Comparison of ENCODE assay signal across 10 mouse cellular contexts in genomic region chr1:86633840-86634750, GRCm38 (mm10). TPM values are rescaled to one million over a fixed set of nuclear protein-coding genes. Genes with fewer than 3 reads are reported as not detected.
DNase-seq lines count a peak whose midpoint lies in the region; ATAC-seq lines count a peak whose summit lies in the region.
"Had no signal": no experiment of that assay in that cellular context is flagged by ENCODE, and none has a peak within 500 bp of the region (broad histone marks: within the 10 kb centered on the region; RNA-seq: fewer than 3 reads in every experiment).

No protein-coding gene starts in this region.

- 71% methylated on average over 7 of the region's 7 CpGs for WGBS in kidney, embryonic 16.5 days
- WGBS in forebrain, embryonic 13.5 days, result 52% methylated on average over 7 of the region's 7 CpGs
- 63% methylated on average over 7 of the region's 7 CpGs for WGBS in limb, embryonic 10.5 days
- 56% methylated on average over 7 of the region's 7 CpGs for WGBS in neural tube, embryonic 13.5 days

- no peak overlapping the region for H3K9ac ChIP-seq in kidney, embryonic 16.5 days (replicated peaks; ENCODE audit: low read length)
- H3K9ac ChIP-seq in forebrain, embryonic 13.5 days, result no peak overlapping the region
- H3K9ac ChIP-seq in neural tube, embryonic 13.5 days, result no peak overlapping the region

- ATAC-seq in kidney, embryonic 16.5 days (ENCODE audit: low FRiP score, low TSS enrichment), result no peak
- ATAC-seq in forebrain, embryonic 13.5 days, result peak; percentile 59
- peak; percentile 37 for ATAC-seq in neural tube, embryonic 13.5 days (ENCODE audit: low read depth)

- no peak overlapping the region for H3K4me3 ChIP-seq in kidney, embryonic 16.5 days (ENCODE audit: low read length)
- H3K4me3 ChIP-seq in forebrain, embryonic 13.5 days, result peak overlapping the region; percentile 12; the same call in 1 of the 2 replicates
- H3K4me3 ChIP-seq in limb, embryonic 10.5 days, result no peak overlapping the region; the same call in 1 of the 2 replicates
- H3K4me3 ChIP-seq in neural tube, embryonic 13.5 days, result no peak overlapping the region

- no peaks in the 10 kb centered on the region for H3K9me3 ChIP-seq in kidney, embryonic 16.5 days (ENCODE audit: low read length)
- no peaks in the 10 kb centered on the region for H3K9me3 ChIP-seq in forebrain, embryonic 13.5 days (replicated peaks)
- no peaks in the 10 kb centered on the region for H3K9me3 ChIP-seq in limb, embryonic 10.5 days (replicated peaks)
- no peaks in the 10 kb centered on the region for H3K9me3 ChIP-seq in neural tube, embryonic 13.5 days

- H3K4me1 ChIP-seq in kidney, embryonic 16.5 days (ENCODE audit: insufficient read depth, low read length), result peaks cover 12% of the 10 kb centered on the region
- H3K4me1 ChIP-seq in forebrain, embryonic 13.5 days, result peaks cover 8% of the 10 kb centered on the region
- H3K4me1 ChIP-seq in limb, embryonic 10.5 days, result peaks cover 23% of the 10 kb centered on the region
- H3K4me1 ChIP-seq in neural tube, embryonic 13.5 days (replicated peaks), result peaks cover 23% of the 10 kb centered on the region

- H3K36me3 ChIP-seq in kidney, embryonic 16.5 days (ENCODE audit: insufficient read depth, low read length), result no peaks in the 10 kb centered on the region
- H3K36me3 ChIP-seq in forebrain, embryonic 13.5 days (ENCODE audit: poor library complexity, severe bottlenecking), result no peaks in the 10 kb centered on the region
- no peaks in the 10 kb centered on the region for H3K36me3 ChIP-seq in limb, embryonic 10.5 days
- no peaks in the 10 kb centered on the region for H3K36me3 ChIP-seq in neural tube, embryonic 13.5 days

- H3K27me3 ChIP-seq in kidney, embryonic 16.5 days (ENCODE audit: insufficient read depth, low read length), result no peaks in the 10 kb centered on the region
- H3K27me3 ChIP-seq in forebrain, embryonic 13.5 days, result no peaks in the 10 kb centered on the region
- no peaks in the 10 kb centered on the region for H3K27me3 ChIP-seq in limb, embryonic 10.5 days (ENCODE audit: low read depth, poor library complexity, severe bottlenecking)
- peaks cover 3% of the 10 kb centered on the region; the same call in 1 of the 2 replicates for H3K27me3 ChIP-seq in neural tube, embryonic 13.5 days

- DNase-seq in kidney, adult 8-10 months, result no peak
- DNase-seq in limb, embryonic 10.5 days (ENCODE audit: low spot score), result no peak
- no peak for DNase-seq in adrenal gland, postnatal 36 days
- DNase-seq in thymus, postnatal 10 days (ENCODE audit: low spot score in 2 of 2), result no peak
- no peak for DNase-seq in adrenal gland, postnatal 25 days
- DNase-seq: cerebellum, adult 2 months; lung, adult 18-20 months had no signal

- no peak overlapping the region for H3K27ac ChIP-seq in kidney, embryonic 16.5 days (ENCODE audit: low read length)
- peak overlapping the region; percentile 68 for H3K27ac ChIP-seq in forebrain, embryonic 13.5 days
- peak overlapping the region; percentile 14; the same call in 1 of the 2 replicates for H3K27ac ChIP-seq in limb, embryonic 10.5 days
- H3K27ac ChIP-seq in neural tube, embryonic 13.5 days (replicated peaks), result peak overlapping the region; percentile 80

- H3K4me2 ChIP-seq in kidney, embryonic 16.5 days (replicated peaks; ENCODE audit: low read depth, low read length), result peak overlapping the region; percentile 19
- peak overlapping the region; percentile 37 for H3K4me2 ChIP-seq in forebrain, embryonic 13.5 days
- H3K4me2 ChIP-seq in neural tube, embryonic 13.5 days, result peak overlapping the region; percentile 25

RNA-seq across cellular contexts. Expression of gene Nppc, which starts 36.3 kb away (rescaled TPM):
- polyA plus RNA-seq in kidney, embryonic 16.5 days (2015; fragmentation: Nextera tagmentation; extraction: Ambion mirVana), result 3.0 and 3.6 TPM in 2 replicates
- polyA plus RNA-seq in forebrain, embryonic 13.5 days (2015; fragmentation: Nextera tagmentation; extraction: Ambion mirVana), result 2.6 and 2.7 TPM in 2 replicates
- 0.34 and 0.59 TPM in 2 replicates for polyA plus RNA-seq in limb, embryonic 10.5 days (2016; fragmentation: Nextera tagmentation; extraction: Ambion mirVana)
- 12.7 and 14.7 TPM in 2 replicates for polyA plus RNA-seq in neural tube, embryonic 13.5 days (2015; fragmentation: Nextera tagmentation; extraction: Ambion mirVana)
- total RNA-seq in adrenal gland, postnatal 36 days (2021), result not detected
- total RNA-seq in adrenal gland, postnatal 25 days (2021), result not detected in 2 replicates

RNA-seq across cellular contexts. Expression of gene Cops7b, which starts 51.4 kb away (rescaled TPM):
- 45.4 and 47.6 TPM in 2 replicates for polyA plus RNA-seq in kidney, embryonic 16.5 days (2015; fragmentation: Nextera tagmentation; extraction: Ambion mirVana)
- polyA plus RNA-seq in forebrain, embryonic 13.5 days (2015; fragmentation: Nextera tagmentation; extraction: Ambion mirVana), result 60.5 and 64.7 TPM in 2 replicates
- 77.0 and 79.9 TPM in 2 replicates for polyA plus RNA-seq in limb, embryonic 10.5 days (2016; fragmentation: Nextera tagmentation; extraction: Ambion mirVana)
- polyA plus RNA-seq in neural tube, embryonic 13.5 days (2015; fragmentation: Nextera tagmentation; extraction: Ambion mirVana), result 53.5 and 60.6 TPM in 2 replicates
- total RNA-seq in adrenal gland, postnatal 36 days (2021), result 10 to 100 TPM; 12.7 to 13.0 TPM
- total RNA-seq in adrenal gland, postnatal 25 days (2021), result 16.8 and 18.0 TPM in 2 replicates

RNA-seq across cellular contexts. Expression of gene Pde6d, which starts 51.7 kb away (rescaled TPM):
- polyA plus RNA-seq in kidney, embryonic 16.5 days (2015; fragmentation: Nextera tagmentation; extraction: Ambion mirVana), result 50.9 and 52.8 TPM in 2 replicates
- polyA plus RNA-seq in forebrain, embryonic 13.5 days (2015; fragmentation: Nextera tagmentation; extraction: Ambion mirVana), result 78.5 and 84.4 TPM in 2 replicates
- 60.5 and 74.6 TPM in 2 replicates for polyA plus RNA-seq in limb, embryonic 10.5 days (2016; fragmentation: Nextera tagmentation; extraction: Ambion mirVana)
- 97.0 and 103 TPM in 2 replicates for polyA plus RNA-seq in neural tube, embryonic 13.5 days (2015; fragmentation: Nextera tagmentation; extraction: Ambion mirVana)
- 10 to 100 TPM; 31.2 to 35.7 TPM for total RNA-seq in adrenal gland, postnatal 36 days (2021)
- total RNA-seq in adrenal gland, postnatal 25 days (2021), result 29.9 and 36.9 TPM in 2 replicates
